Mouse (Mus musculus): ENCODE measurements around the gene Robo2. TPM values are rescaled to one million over a fixed set of nuclear protein-coding genes. Genes with fewer than 3 reads are reported as not detected.

Robo2 gene
- polyA plus RNA-seq, 1 experiment from 2014 or later, result 34.4 TPM

DNA sequence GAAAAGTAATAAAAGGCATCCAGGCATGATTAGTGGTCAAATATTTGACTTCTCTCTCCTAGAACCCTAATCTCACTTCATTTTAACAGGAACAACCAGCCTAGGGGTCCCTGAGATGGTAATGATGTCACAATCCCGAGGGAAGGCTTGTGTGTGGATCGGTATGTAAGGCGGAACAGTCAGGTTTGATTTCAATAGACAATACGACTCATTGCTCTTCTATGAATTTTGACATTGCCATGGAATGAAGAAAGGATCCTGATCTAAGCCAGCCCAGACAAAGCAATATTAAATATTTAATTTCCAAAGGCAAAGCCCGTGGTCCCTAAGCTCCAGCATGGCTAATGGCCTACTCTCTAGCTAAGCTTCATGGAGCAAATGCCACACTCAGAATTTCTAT lies 167.2 kb downstream of the Robo2 start:
- DNase-seq (ENCODE audit: low spot score), result no peak
- H3K9ac ChIP-seq (ENCODE audit: low read length), result no peak overlapping the region
- no peak overlapping the region for H3K27ac ChIP-seq (ENCODE audit: low read depth, low read length)
- H3K9me3 ChIP-seq (ENCODE audit: control insufficient read depth, low read length), result no peaks in the 10 kb centered on the region
- WGBS, result 93% methylated on average over 5 of the region's 5 CpGs
- no peaks in the 10 kb centered on the region for H3K27me3 ChIP-seq (ENCODE audit: control insufficient read depth, insufficient read depth, low read length)
- H3K4me1 ChIP-seq (ENCODE audit: control insufficient read depth, insufficient read depth, low read length), result no peaks in the 10 kb centered on the region
- no peaks in the 10 kb centered on the region for H3K36me3 ChIP-seq (ENCODE audit: control insufficient read depth, insufficient read depth, low read length)
- ATAC-seq (ENCODE audit: insufficient read depth, low FRiP score, low TSS enrichment), result no peak
- no peak overlapping the region for H3K4me3 ChIP-seq (ENCODE audit: low read depth, low read length)
- no peak overlapping the region for H3K4me2 ChIP-seq (ENCODE audit: low read depth)

DNA sequence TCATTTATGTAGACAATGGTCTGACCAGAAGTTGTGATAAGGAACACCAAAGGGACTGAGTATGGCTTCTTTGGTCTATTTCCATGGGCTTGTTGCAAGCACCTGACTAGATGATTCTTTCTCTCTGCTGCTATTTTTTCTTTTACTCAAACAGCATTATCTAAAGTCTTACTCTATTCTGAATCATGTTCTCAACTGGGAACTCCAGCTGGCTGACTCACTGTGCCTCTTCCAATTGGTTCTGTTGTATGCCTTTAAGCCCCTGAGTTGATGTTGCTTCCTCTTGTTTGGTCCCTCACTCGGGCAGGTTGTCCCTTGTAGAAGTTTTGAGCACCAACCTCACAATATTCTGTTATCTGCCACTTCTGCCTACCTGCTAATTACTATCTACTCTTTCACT lies 170.1 kb downstream of the Robo2 start:
- no peaks in the 10 kb centered on the region for H3K9me3 ChIP-seq (ENCODE audit: control insufficient read depth, low read length)
- H3K36me3 ChIP-seq (ENCODE audit: control insufficient read depth, insufficient read depth, low read length), result no peaks in the 10 kb centered on the region
- no peak overlapping the region for H3K4me3 ChIP-seq (ENCODE audit: low read depth, low read length)
- H3K4me1 ChIP-seq (ENCODE audit: control insufficient read depth, insufficient read depth, low read length), result no peaks in the 10 kb centered on the region
- no peak overlapping the region for H3K27ac ChIP-seq (ENCODE audit: low read depth, low read length)
- H3K9ac ChIP-seq (ENCODE audit: low read length), result no peak overlapping the region
- DNase-seq (ENCODE audit: low spot score) (no peak), ATAC-seq (ENCODE audit: insufficient read depth, low FRiP score, low TSS enrichment) (no peak)
- WGBS, result 83% methylated on average over 1 of the region's 1 CpGs
- H3K4me2 ChIP-seq (ENCODE audit: low read depth), result no peak overlapping the region
- no peaks in the 10 kb centered on the region for H3K27me3 ChIP-seq (ENCODE audit: control insufficient read depth, insufficient read depth, low read length)

DNA sequence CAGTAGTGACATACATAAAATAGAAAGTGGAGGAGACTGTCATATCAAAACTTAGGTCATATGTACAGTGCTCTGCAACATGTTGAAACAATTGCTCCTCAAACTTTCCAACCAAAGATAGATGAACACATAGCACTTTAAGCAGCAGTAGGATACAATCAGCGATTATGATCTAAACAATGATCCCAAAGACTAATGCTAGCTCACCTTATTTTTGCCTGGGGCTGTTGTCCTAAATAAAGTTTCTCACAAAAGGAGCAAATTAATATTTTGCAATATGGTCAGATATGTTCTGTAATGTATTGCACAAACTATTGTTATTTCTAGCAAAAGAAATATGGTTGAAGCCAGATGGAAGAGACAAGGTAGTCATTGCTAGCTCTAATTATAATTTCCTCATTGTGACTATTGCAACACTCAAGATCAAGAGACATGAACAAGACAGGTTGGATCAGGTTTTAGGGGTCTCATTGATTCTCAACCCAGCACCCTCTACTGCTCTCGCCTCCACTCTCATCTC lies 174.2 kb downstream of the Robo2 start:
- Histone ChIP-seq H3K9ac (ENCODE audit: low read length) (no peak overlapping the region), H3K9me3 (ENCODE audit: control insufficient read depth, low read length) (no peaks in the 10 kb centered on the region), H3K4me2 (ENCODE audit: low read depth) (no peak overlapping the region), H3K27me3 (ENCODE audit: control insufficient read depth, insufficient read depth, low read length) (no peaks in the 10 kb centered on the region), H3K4me3 (ENCODE audit: low read depth, low read length) (no peak overlapping the region), H3K27ac (ENCODE audit: low read depth, low read length) (no peak overlapping the region), H3K4me1 (ENCODE audit: control insufficient read depth, insufficient read depth, low read length) (no peaks in the 10 kb centered on the region), H3K36me3 (ENCODE audit: control insufficient read depth, insufficient read depth, low read length) (no peaks in the 10 kb centered on the region)
- 93% methylated on average over 2 of the region's 2 CpGs for WGBS
- ATAC-seq (ENCODE audit: insufficient read depth, low FRiP score, low TSS enrichment) (no peak), DNase-seq (ENCODE audit: low spot score) (no peak)

DNA sequence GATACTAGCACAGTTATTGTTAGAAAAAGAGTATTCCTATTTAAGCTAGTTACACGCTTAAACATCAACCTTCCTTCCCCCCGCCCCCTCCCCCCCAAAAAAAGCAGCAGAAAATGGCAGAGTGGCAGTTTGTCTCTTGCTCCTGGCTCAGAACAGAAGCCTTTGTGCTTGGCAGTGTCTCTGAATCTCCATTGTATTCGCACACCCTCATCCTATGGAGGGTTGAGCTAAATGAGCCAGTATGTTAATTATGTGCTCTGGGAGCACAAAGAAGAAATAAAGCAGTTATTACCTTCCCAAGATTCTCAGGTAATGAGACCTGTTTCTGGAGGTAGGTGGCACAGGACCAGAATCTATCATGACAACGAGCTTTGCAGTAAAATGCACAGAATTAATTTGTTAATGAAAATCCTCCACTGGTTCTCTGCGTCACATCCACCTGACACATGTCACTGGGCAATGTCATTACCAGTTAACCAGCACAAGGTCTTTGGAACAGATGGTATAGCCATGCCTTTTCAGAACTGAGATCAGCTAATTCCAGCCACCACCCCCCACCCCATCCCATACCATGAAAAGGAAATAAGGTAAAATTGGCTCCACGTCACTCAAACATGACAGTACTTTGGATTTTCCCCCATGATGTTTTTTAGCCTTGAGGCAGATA lies 177.1 kb downstream of the Robo2 start:
- H3K9ac ChIP-seq (ENCODE audit: low read length), result no peak overlapping the region
- H3K27ac ChIP-seq (ENCODE audit: low read depth, low read length), result no peak overlapping the region
- no peaks in the 10 kb centered on the region for H3K36me3 ChIP-seq (ENCODE audit: control insufficient read depth, insufficient read depth, low read length)
- H3K4me1 ChIP-seq (ENCODE audit: control insufficient read depth, insufficient read depth, low read length), result no peaks in the 10 kb centered on the region
- H3K4me3 ChIP-seq (ENCODE audit: low read depth, low read length), result no peak overlapping the region
- 75% methylated on average over 6 of the region's 6 CpGs for WGBS
- DNase-seq (ENCODE audit: low spot score), result no peak
- H3K9me3 ChIP-seq (ENCODE audit: control insufficient read depth, low read length), result no peaks in the 10 kb centered on the region
- no peaks in the 10 kb centered on the region for H3K27me3 ChIP-seq (ENCODE audit: control insufficient read depth, insufficient read depth, low read length)
- H3K4me2 ChIP-seq (ENCODE audit: low read depth), result no peak overlapping the region
- peak; percentile 50; the same call in 1 of the 2 replicates for ATAC-seq (ENCODE audit: insufficient read depth, low FRiP score, low TSS enrichment)

DNA sequence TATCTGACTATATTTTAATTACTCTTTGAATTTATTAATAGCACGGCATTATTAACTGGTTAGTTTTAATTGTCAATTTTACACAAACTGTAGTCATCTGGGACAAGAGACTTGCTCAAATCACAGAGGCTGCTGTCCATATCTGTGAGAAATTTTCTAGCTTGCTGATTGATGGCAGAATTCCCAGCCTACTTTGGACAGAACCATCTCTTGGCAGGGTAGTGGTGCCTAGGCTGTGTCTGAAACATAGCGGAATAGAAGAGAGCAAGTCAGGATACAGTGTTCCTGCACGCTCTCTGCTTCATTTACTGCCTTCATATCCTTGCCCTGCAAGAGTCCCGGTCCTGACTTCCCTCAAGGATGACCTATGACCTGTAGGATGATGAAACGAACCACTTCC lies 178.0 kb downstream of the Robo2 start:
- Histone ChIP-seq H3K4me2 (ENCODE audit: low read depth) (no peak overlapping the region), H3K4me3 (ENCODE audit: low read depth, low read length) (no peak overlapping the region), H3K36me3 (ENCODE audit: control insufficient read depth, insufficient read depth, low read length) (no peaks in the 10 kb centered on the region), H3K9me3 (ENCODE audit: control insufficient read depth, low read length) (no peaks in the 10 kb centered on the region), H3K9ac (ENCODE audit: low read length) (no peak overlapping the region), H3K27ac (ENCODE audit: low read depth, low read length) (no peak overlapping the region), H3K4me1 (ENCODE audit: control insufficient read depth, insufficient read depth, low read length) (no peaks in the 10 kb centered on the region), H3K27me3 (ENCODE audit: control insufficient read depth, insufficient read depth, low read length) (no peaks in the 10 kb centered on the region)
- no peak for ATAC-seq (ENCODE audit: insufficient read depth, low FRiP score, low TSS enrichment)
- no peak for DNase-seq (ENCODE audit: low spot score)
- 72% methylated on average over 5 of the region's 5 CpGs for WGBS

DNA sequence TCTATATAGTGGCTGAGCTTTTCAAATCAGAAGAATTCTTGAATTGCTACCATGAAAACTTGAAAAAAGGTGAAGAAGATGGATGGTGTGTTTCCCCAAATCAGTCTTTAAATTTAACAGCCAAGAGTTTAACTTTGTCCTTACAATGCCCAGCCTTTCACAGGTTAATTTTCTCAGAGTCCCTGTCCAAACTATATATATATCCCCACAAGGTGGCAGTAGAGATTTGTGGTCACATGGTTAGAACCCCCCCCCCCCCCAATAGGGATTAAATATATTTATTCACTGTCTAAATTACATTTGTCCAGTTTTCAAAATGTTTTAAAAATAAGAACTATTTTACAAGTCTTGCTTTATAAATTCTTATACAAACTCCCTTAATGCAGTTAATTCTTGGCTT lies 184.3 kb downstream of the Robo2 start:
- H3K4me2 ChIP-seq (ENCODE audit: low read depth), result no peak overlapping the region
- no peaks in the 10 kb centered on the region for H3K9me3 ChIP-seq (ENCODE audit: control insufficient read depth, low read length)
- DNase-seq (ENCODE audit: low spot score) (no peak), ATAC-seq (ENCODE audit: insufficient read depth, low FRiP score, low TSS enrichment) (no peak)
- H3K27me3 ChIP-seq (ENCODE audit: control insufficient read depth, insufficient read depth, low read length), result no peaks in the 10 kb centered on the region
- no peak overlapping the region for H3K9ac ChIP-seq (ENCODE audit: low read length)
- no peaks in the 10 kb centered on the region for H3K4me1 ChIP-seq (ENCODE audit: control insufficient read depth, insufficient read depth, low read length)
- no peak overlapping the region for H3K4me3 ChIP-seq (ENCODE audit: low read depth, low read length)
- H3K27ac ChIP-seq (ENCODE audit: low read depth, low read length), result no peak overlapping the region
- H3K36me3 ChIP-seq (ENCODE audit: control insufficient read depth, insufficient read depth, low read length), result no peaks in the 10 kb centered on the region

DNA sequence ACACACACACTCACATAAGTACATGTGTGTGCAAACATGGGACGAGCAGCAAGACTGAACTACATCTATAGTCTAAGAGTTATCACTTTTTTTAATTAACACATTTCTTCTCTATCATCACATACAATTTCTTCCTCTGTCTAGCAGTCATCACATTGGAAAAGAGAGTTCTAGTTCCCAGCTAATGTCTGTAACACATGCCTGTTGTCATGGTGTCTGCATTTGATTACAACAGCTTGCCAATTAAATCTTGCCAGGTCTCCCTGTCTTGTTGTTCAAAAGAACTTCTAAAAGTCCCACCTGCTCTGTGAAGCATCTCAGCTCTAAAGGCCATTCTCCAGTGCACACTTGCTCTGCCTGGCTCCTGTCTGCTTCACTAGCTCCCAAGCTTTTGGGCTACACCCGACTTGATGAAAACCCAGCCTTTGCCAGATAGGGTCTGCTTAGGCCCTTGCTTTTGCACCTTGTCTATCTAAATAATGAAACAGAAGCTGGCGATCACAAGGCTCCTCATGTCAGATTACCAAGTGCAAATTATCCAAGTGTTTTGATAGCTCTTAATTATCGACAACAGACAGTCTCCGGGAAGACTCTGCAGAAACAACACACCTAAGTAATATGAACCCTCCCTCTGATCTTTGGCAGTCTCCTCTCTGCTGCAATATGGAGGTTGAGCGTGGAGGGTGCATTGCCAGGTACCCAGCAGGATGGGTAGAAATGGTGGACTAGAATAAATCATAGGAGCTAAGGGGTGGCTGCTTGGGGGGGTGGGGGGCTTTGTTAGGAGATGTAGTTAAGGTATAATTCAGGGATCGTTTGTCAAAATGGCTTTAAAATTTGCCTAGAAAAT lies 186.0 kb downstream of the Robo2 start:
- WGBS, result 76% methylated on average over 7 of the region's 7 CpGs
- DNase-seq (ENCODE audit: low spot score), result no peak
- H3K9ac ChIP-seq (ENCODE audit: low read length), result no peak overlapping the region

DNA sequence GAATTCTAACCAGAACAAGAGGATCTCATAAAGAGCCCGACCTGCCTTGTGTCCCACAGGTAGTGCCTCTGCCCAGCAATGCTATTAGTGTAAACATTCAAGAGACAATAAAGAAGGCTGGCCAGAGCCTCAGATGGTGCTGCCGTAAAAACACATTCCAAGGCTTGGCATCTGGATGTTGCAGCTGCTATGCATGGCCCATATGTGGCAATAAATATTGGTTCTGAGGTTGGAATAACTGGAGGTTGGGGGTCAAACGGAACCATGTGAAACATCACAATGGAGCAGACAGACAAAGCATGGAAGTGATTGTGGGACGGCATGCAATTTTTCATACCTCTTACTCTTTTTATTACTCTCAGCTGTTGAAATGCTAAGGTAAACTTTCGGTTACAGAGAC lies 189.1 kb downstream of the Robo2 start:
- Histone ChIP-seq H3K4me1 (ENCODE audit: control insufficient read depth, insufficient read depth, low read length) (no peaks in the 10 kb centered on the region), H3K27me3 (ENCODE audit: control insufficient read depth, insufficient read depth, low read length) (no peaks in the 10 kb centered on the region), H3K4me2 (ENCODE audit: low read depth) (no peak overlapping the region), H3K36me3 (ENCODE audit: control insufficient read depth, insufficient read depth, low read length) (no peaks in the 10 kb centered on the region), H3K27ac (ENCODE audit: low read depth, low read length) (no peak overlapping the region), H3K9ac (ENCODE audit: low read length) (no peak overlapping the region), H3K4me3 (ENCODE audit: low read depth, low read length) (no peak overlapping the region), H3K9me3 (ENCODE audit: control insufficient read depth, low read length) (no peaks in the 10 kb centered on the region)
- ATAC-seq (ENCODE audit: insufficient read depth, low FRiP score, low TSS enrichment) (no peak), DNase-seq (ENCODE audit: low spot score) (no peak)
- WGBS, result 35% methylated on average over 5 of the region's 5 CpGs

More for the DNA sequence above, 186.0 kb downstream of the Robo2 start:
- Histone ChIP-seq H3K36me3 (ENCODE audit: control insufficient read depth, insufficient read depth, low read length) (no peaks in the 10 kb centered on the region), H3K27ac (ENCODE audit: low read depth, low read length) (no peak overlapping the region), H3K27me3 (ENCODE audit: control insufficient read depth, insufficient read depth, low read length) (no peaks in the 10 kb centered on the region), H3K4me2 (ENCODE audit: low read depth) (no peak overlapping the region), H3K4me1 (ENCODE audit: control insufficient read depth, insufficient read depth, low read length) (no peaks in the 10 kb centered on the region), H3K9me3 (ENCODE audit: control insufficient read depth, low read length) (no peaks in the 10 kb centered on the region), H3K4me3 (ENCODE audit: low read depth, low read length) (no peak overlapping the region)
- ATAC-seq (ENCODE audit: insufficient read depth, low FRiP score, low TSS enrichment), result no peak

Data from neural tube, embryonic 11.5 days (tissue).